Mouse (Mus musculus) liver, adult (tissue): ENCODE measurements at regions not wholly inside any gene's neighbourhood (a gene's known extent, or its start where the extent isn't known, plus 50 kb on each side); places are given as distances from the start of the nearest gene placed in this dataset.

Experiments
- GATA4 ChIP-seq: IDR thresholded peaks from 2 replicates; pipeline ENCODE4 v1.6.1; 2014; ENCODE audit warnings: mild to moderate bottlenecking, low read length; ENCODE audit not compliant: insufficient replicate concordance

GRCm38 (mm10) chr8:115948916-115949315 is 241.3 kb upstream of the Maf start:
- no peak for TF ChIP-seq GATA4

GRCm38 (mm10) chr8:115948036-115948435 is 240.4 kb upstream of the Maf start:
- no peak for TF ChIP-seq GATA4

- no peak for TF ChIP-seq GATA4
Observed at GRCm38 (mm10) chr8:115942731-115943509, 235.3 kb upstream of the Maf start.

- no peak for TF ChIP-seq GATA4
Observed at GRCm38 (mm10) chr8:115929472-115930210, 222.0 kb upstream of the Maf start.

GRCm38 (mm10) chr8:115921889-115922288 is 214.3 kb upstream of the Maf start:
- no peak for TF ChIP-seq GATA4

GRCm38 (mm10) chr8:115906650-115907049 is 199.1 kb upstream of the Maf start:
- no peak for TF ChIP-seq GATA4

- TF ChIP-seq GATA4: no peak
Observed at GRCm38 (mm10) chr8:115903853-115904420, 196.3 kb upstream of the Maf start.

- TF ChIP-seq GATA4: no peak
Observed at GRCm38 (mm10) chr8:115897521-115898178, 190.1 kb upstream of the Maf start.

- no peak for TF ChIP-seq GATA4
Observed at GRCm38 (mm10) chr8:115897086-115897485, 189.5 kb upstream of the Maf start.

- no peak for TF ChIP-seq GATA4
Observed at GRCm38 (mm10) chr8:115896066-115896465, 188.5 kb upstream of the Maf start.

GRCm38 (mm10) chr8:115888278-115888677 is 180.7 kb upstream of the Maf start:
- no peak for TF ChIP-seq GATA4

GRCm38 (mm10) chr8:115885121-115885743 is 177.6 kb upstream of the Maf start:
- TF ChIP-seq GATA4: no peak

GRCm38 (mm10) chr8:115883808-115884207 is 176.2 kb upstream of the Maf start:
- no peak for TF ChIP-seq GATA4

- TF ChIP-seq GATA4: no peak
Observed at GRCm38 (mm10) chr8:115881881-115882280, 174.3 kb upstream of the Maf start.

GRCm38 (mm10) chr8:115874789-115875188 is 167.2 kb upstream of the Maf start:
- TF ChIP-seq GATA4: no peak
